ENCODE assay signal across 1 mouse cellular context in the genomic region with DNA sequence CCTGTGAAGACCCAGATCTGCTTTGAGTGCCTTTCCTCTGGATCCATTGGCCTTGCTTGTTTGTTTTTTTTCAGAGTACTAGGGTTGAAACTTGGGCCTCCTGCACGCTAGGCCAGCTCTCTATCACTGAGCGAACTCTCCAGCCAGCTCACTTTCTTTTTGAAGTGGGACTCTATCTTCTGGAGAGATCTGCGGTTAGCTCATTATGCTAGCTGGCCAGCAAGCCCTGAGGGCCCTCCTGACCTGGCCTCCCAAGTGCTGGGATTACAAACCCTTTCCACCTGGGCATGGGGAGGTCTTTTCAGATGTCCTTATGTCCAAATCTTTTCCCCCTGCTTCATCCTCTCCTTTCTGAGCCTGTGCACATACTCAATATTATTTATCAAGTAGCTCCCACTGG.
TF ChIP-seq lines count a peak whose summit lies in the region.

No protein-coding gene starts in this region.

TF ChIP-seq in CH12.LX, 34 proteins besides CTCF, POLR2A, EP300 and RAD21 (continued from another document):
- TF ChIP-seq ZKSCAN1 (IDR thresholded peaks at IDR 0.05; ENCODE audit: borderline replicate concordance, low read depth, low read length) (no peak), RCOR1 (conservative IDR thresholded peaks at IDR 0.05; ENCODE audit: low read depth, low read length) (no peak), USF2 (conservative IDR thresholded peaks at IDR 0.05; ENCODE audit: low read depth, low read length) (no peak), USF1 (IDR thresholded peaks at IDR 0.05; ENCODE audit: low read depth, low read length) (no peak), NELFE (IDR thresholded peaks at IDR 0.05; ENCODE audit: low read depth, low read length) (peak; percentile 31; the same call in 1 of the 2 replicates), UBTF (IDR thresholded peaks at IDR 0.05; ENCODE audit: low read depth, low read length) (no peak), E2F4 (IDR thresholded peaks at IDR 0.05; ENCODE audit: insufficient replicate concordance, low read depth, low read length) (no peak), IRF4 (IDR thresholded peaks at IDR 0.05; ENCODE audit: low read depth, low read length) (peak; percentile 65; the same call in 1 of the 2 replicates), HCFC1 (IDR thresholded peaks at IDR 0.05; ENCODE audit: low read depth, low read length) (peak; percentile 29), GABPA (IDR thresholded peaks at IDR 0.05; ENCODE audit: insufficient replicate concordance, low read depth, low read length) (no peak), SIN3A (IDR thresholded peaks at IDR 0.05; ENCODE audit: low read length) (peak; percentile 40; the same call in 1 of the 2 replicates), JUN (IDR thresholded peaks at IDR 0.05; ENCODE audit: insufficient read depth, low read depth, low read length) (no peak), BHLHE40 (IDR thresholded peaks at IDR 0.05; ENCODE audit: low read depth, low read length) (peak; percentile 48), TCF12 (IDR thresholded peaks at IDR 0.05; ENCODE audit: low read depth, low read length) (peak; percentile 75), MAX (IDR thresholded peaks at IDR 0.05; ENCODE audit: low read length) (no peak), ELF1 (IDR thresholded peaks at IDR 0.05; ENCODE audit: low read depth, low read length) (no peak), ZC3H11A (IDR thresholded peaks at IDR 0.05; ENCODE audit: low read depth, low read length) (no peak), KAT2A (IDR thresholded peaks at IDR 0.05; ENCODE audit: insufficient replicate concordance, low read length) (no peak), TBP (conservative IDR thresholded peaks at IDR 0.05; ENCODE audit: low read depth, low read length) (0 out of 2 replicates have a peak, but pooled peaks have one; percentile 1), PAX5 (IDR thresholded peaks at IDR 0.05; ENCODE audit: low read length) (no peak), MAFK (IDR thresholded peaks at IDR 0.05; ENCODE audit: insufficient replicate concordance, low read length) (no peak), ZNF384 (IDR thresholded peaks at IDR 0.05; ENCODE audit: low read depth, low read length) (peak; percentile 50), MYC (IDR thresholded peaks at IDR 0.05; ENCODE audit: low read depth, low read length) (no peak), POLR2AphosphoS2 (IDR thresholded peaks at IDR 0.05; ENCODE audit: low read depth, low read length) (no peak), NRF1 (IDR thresholded peaks at IDR 0.05; ENCODE audit: low read depth, low read length) (no peak), MAZ (IDR thresholded peaks at IDR 0.05; ENCODE audit: low read depth, low read length) (no peak; the same call in none of the 2 replicates), ZMIZ1 (IDR thresholded peaks at IDR 0.05; ENCODE audit: low read depth, low read length) (no peak; the same call in 1 of the 2 replicates), MXI1 (IDR thresholded peaks at IDR 0.05; ENCODE audit: low read depth, low read length) (peak; percentile 36; the same call in 1 of the 2 replicates)
TF ChIP-seq in CH12.LX: peak in this region for 13.
